Mouse (Mus musculus): Measurements from ENCODE around the gene Spcs3.

The Spcs3 gene

GRCm38 (mm10) chr8:54529382-54530296 is at the start of gene Spcs3, which contains the start of gene Asb5:
Gene Spcs3, minus strand, starts transcription at chr8:54529998.
Gene Asb5, plus strand, starts transcription at chr8:54529580.
- in situ Hi-C loops (cut with MboI), result no loop called here

- in situ Hi-C loops (cut with MboI), result no loop called here
These were observed 41.1 kb upstream of the Spcs3 start for GRCm38 (mm10) chr8:54570618-54571609.

GRCm38 (mm10) chr8:54567168-54567567 is 37.4 kb upstream of the Spcs3 start:
- in situ Hi-C loops (cut with MboI), result no loop called here

- in situ Hi-C loops (cut with MboI), result no loop called here
These were observed 35.9 kb upstream of the Spcs3 start for GRCm38 (mm10) chr8:54565603-54566260.

- in situ Hi-C loops (cut with MboI), result no loop called here
These were observed 35.4 kb upstream of the Spcs3 start for GRCm38 (mm10) chr8:54565181-54565580.

GRCm38 (mm10) chr8:54562137-54562536 is 32.3 kb upstream of the Spcs3 start:
- in situ Hi-C loops (cut with MboI), result no loop called here

GRCm38 (mm10) chr8:54554921-54555320 is 25.1 kb upstream of the Spcs3 start:
- in situ Hi-C loops (cut with MboI), result no loop called here

- in situ Hi-C loops (cut with MboI), result no loop called here
These were observed 20.3 kb upstream of the Spcs3 start for GRCm38 (mm10) chr8:54550026-54550574.

GRCm38 (mm10) chr8:54548383-54548782 is 18.6 kb upstream of the Spcs3 start:
- in situ Hi-C loops (cut with MboI), result no loop called here

GRCm38 (mm10) chr8:54541331-54541730 is 11.5 kb upstream of the Spcs3 start:
- in situ Hi-C loops (cut with MboI), result no loop called here

GRCm38 (mm10) chr8:54537285-54537684 is 7.5 kb upstream of the Spcs3 start:
- in situ Hi-C loops (cut with MboI), result no loop called here

GRCm38 (mm10) chr8:54535172-54535571 is 5.4 kb upstream of the Spcs3 start:
- in situ Hi-C loops (cut with MboI), result no loop called here

GRCm38 (mm10) chr8:54528571-54528970 is 1.2 kb downstream of the Spcs3 start:
- in situ Hi-C loops (cut with MboI), result no loop called here

- in situ Hi-C loops (cut with MboI), result no loop called here
These were observed 3.1 kb downstream of the Spcs3 start for GRCm38 (mm10) chr8:54526700-54527099.

GRCm38 (mm10) chr8:54525606-54526005 is 4.2 kb downstream of the Spcs3 start:
- in situ Hi-C loops (cut with MboI), result no loop called here

GRCm38 (mm10) chr8:54520516-54520915 is 9.3 kb downstream of the Spcs3 start:
- in situ Hi-C loops (cut with MboI), result no loop called here

- in situ Hi-C loops (cut with MboI), result loop anchor here (10.0 kb wide), 1 partner anchor 136 kb away; no protein-coding TSS in a partner anchor
These were observed 10.9 kb downstream of the Spcs3 start for GRCm38 (mm10) chr8:54518756-54519460.

- in situ Hi-C loops (cut with MboI), result loop anchor here (10.0 kb wide), 1 partner anchor 143 kb away; no protein-coding TSS in a partner anchor
These were observed 17.6 kb downstream of the Spcs3 start for GRCm38 (mm10) chr8:54512200-54512599.

- in situ Hi-C loops (cut with MboI), result loop anchor here (10.0 kb wide), 1 partner anchor 143 kb away; no protein-coding TSS in a partner anchor
These were observed 18.0 kb downstream of the Spcs3 start for GRCm38 (mm10) chr8:54511791-54512190.

- in situ Hi-C loops (cut with MboI), result no loop called here
These were observed 20.5 kb downstream of the Spcs3 start for GRCm38 (mm10) chr8:54509221-54509721.

Data from mature B cell (primary cell).